Mouse (Mus musculus) MEL (cell line): Measurements from ENCODE around the gene Chmp3. TPM values are rescaled to one million over a fixed set of nuclear protein-coding genes. Genes with fewer than 3 reads are reported as not detected.

Source experiments
- DNase-seq: peaks from one replicate; pipeline ENCODE4 v3.0.0; 2011; ENCODE audit warnings: low read depth, low spot score
- H3K27ac ChIP-seq: 2 replicates; pipeline ENCODE4 v1.5.1; 2012; ENCODE audit warnings: low read depth, mild to moderate bottlenecking, control low read depth, low read length, moderate library complexity; ENCODE audit not compliant: control insufficient read depth
- H3K27me3 ChIP-seq, 2 experiments: fragments of 150-350 bp in 1 of 2; sonication (generic) in 1 of 2; 2 replicates each; pipeline ENCODE4 v1.6.1; 2012; ENCODE audit warnings: low read length in 2 of 2, mild to moderate bottlenecking in 2 of 2, improper control_type of control experiment in 1 of 2, moderate library complexity in 1 of 2; ENCODE audit not compliant: insufficient read depth in 2 of 2, control insufficient read depth in 1 of 2
- H3K36me3 ChIP-seq, 2 experiments: 2 replicates each; pipeline ENCODE4 v1.6.1; 2012 to 2014; ENCODE audit warnings: low read length in 2 of 2, improper control_type of control experiment in 1 of 2, inconsistent platforms in 1 of 2, mild to moderate bottlenecking in 1 of 2; ENCODE audit not compliant: insufficient read depth in 2 of 2, control insufficient read depth in 1 of 2
- H3K4me1 ChIP-seq, 2 experiments: fragments of 150-350 bp in 1 of 2; sonication (generic) in 1 of 2; 2 replicates each; pipeline ENCODE4 v1.6.1; 2012; ENCODE audit warnings: low read length in 2 of 2, improper control_type of control experiment in 1 of 2, mild to moderate bottlenecking in 1 of 2; ENCODE audit not compliant: insufficient read depth in 2 of 2, control insufficient read depth in 1 of 2
- H3K4me3 ChIP-seq, 2 experiments: fragments of 150-350 bp in 1 of 2; sonication (generic) in 1 of 2; 2 replicates each; pipeline ENCODE4 v1.5.1; 2012; ENCODE audit warnings: low read depth in 2 of 2, low read length in 2 of 2, mild to moderate bottlenecking in 2 of 2, moderate library complexity in 2 of 2, control low read depth in 1 of 2, improper control_type of control experiment in 1 of 2; ENCODE audit not compliant: control insufficient read depth in 1 of 2, insufficient read depth in 1 of 2
- H3K79me2 ChIP-seq: 2 replicates; pipeline ENCODE4 v1.6.1; 2012; ENCODE audit warnings: mild to moderate bottlenecking, low read length, moderate library complexity; ENCODE audit not compliant: control insufficient read depth, poor library complexity, insufficient read depth
- H3K9ac ChIP-seq: 2 replicates; pipeline ENCODE4 v1.6.1; 2012; ENCODE audit warnings: low read depth, mild to moderate bottlenecking, control low read depth, low read length, moderate library complexity; ENCODE audit not compliant: control insufficient read depth, poor library complexity, severe bottlenecking
- H3K9me3 ChIP-seq: fragments of 150-350 bp; sonication (generic); replicated peaks from 2 replicates; pipeline ENCODE4 v1.6.1; 2012; ENCODE audit warnings: mild to moderate bottlenecking, low read length, improper control_type of control experiment, moderate library complexity; ENCODE audit not compliant: insufficient read depth
- BHLHE40 ChIP-seq: IDR thresholded peaks from 2 replicates; pipeline ENCODE4 v1.6.1; 2012; ENCODE audit warnings: low read depth, mild to moderate bottlenecking, inconsistent platforms, low read length, improper control_type of control experiment, borderline replicate concordance
- CHD1 ChIP-seq: IDR thresholded peaks from 2 replicates; pipeline ENCODE4 v1.6.1; 2012; ENCODE audit warnings: low read depth, mild to moderate bottlenecking, inconsistent platforms, low read length, improper control_type of control experiment
- ELF1 ChIP-seq: IDR thresholded peaks from 2 replicates; pipeline ENCODE4 v1.6.1; 2014; ENCODE audit warnings: low read depth, mild to moderate bottlenecking, inconsistent platforms, low read length, improper control_type of control experiment, moderate library complexity
- GATA1 ChIP-seq: IDR thresholded peaks from 2 replicates; pipeline ENCODE4 v1.6.1; 2011; ENCODE audit warnings: low read depth, low read length, improper control_type of control experiment
- HCFC1 ChIP-seq: IDR thresholded peaks from 2 replicates; pipeline ENCODE4 v1.6.1; 2012; ENCODE audit warnings: low read depth, mild to moderate bottlenecking, inconsistent platforms, low read length, improper control_type of control experiment, moderate library complexity
- MAFK ChIP-seq: IDR thresholded peaks from 2 replicates; pipeline ENCODE4 v1.6.1; 2011; ENCODE audit warnings: low read depth, mild to moderate bottlenecking, low read length, improper control_type of control experiment, borderline replicate concordance
- MAZ ChIP-seq: IDR thresholded peaks from 2 replicates; pipeline ENCODE4 v1.6.1; 2012; ENCODE audit warnings: low read depth, mild to moderate bottlenecking, inconsistent platforms, low read length, improper control_type of control experiment
- MEF2A ChIP-seq: IDR thresholded peaks from 2 replicates; pipeline ENCODE4 v1.6.1; 2014; ENCODE audit warnings: low read depth, mild to moderate bottlenecking, inconsistent platforms, low read length, improper control_type of control experiment; ENCODE audit not compliant: poor library complexity, insufficient replicate concordance, severe bottlenecking; ENCODE audit errors: extremely low read depth
- MXI1 ChIP-seq: IDR thresholded peaks from 2 replicates; pipeline ENCODE4 v1.6.1; 2011; ENCODE audit warnings: mild to moderate bottlenecking, low read depth, low read length, improper control_type of control experiment
- MYC ChIP-seq: IDR thresholded peaks from 2 replicates; pipeline ENCODE4 v1.6.1; 2011; ENCODE audit warnings: low read depth, mild to moderate bottlenecking, low read length, improper control_type of control experiment, moderate library complexity
- NELFE ChIP-seq: IDR thresholded peaks from 2 replicates; pipeline ENCODE4 v1.6.1; 2011; ENCODE audit warnings: low read depth, low read length, improper control_type of control experiment
- NRF1 ChIP-seq: IDR thresholded peaks from 2 replicates; pipeline ENCODE4 v1.6.1; 2014; ENCODE audit warnings: low read depth, mild to moderate bottlenecking, inconsistent platforms, low read length, improper control_type of control experiment, moderate library complexity; ENCODE audit not compliant: poor library complexity, insufficient read depth, severe bottlenecking
- POLR2A ChIP-seq, 2 experiments: IDR thresholded peaks; 2 replicates each; pipeline ENCODE4 v1.6.1; 2011 to 2012; ENCODE audit warnings: low read length in 2 of 2, mild to moderate bottlenecking in 2 of 2, control low read depth in 1 of 2, improper control_type of control experiment in 1 of 2, low read depth in 1 of 2, moderate library complexity in 1 of 2; ENCODE audit not compliant: control insufficient read depth in 1 of 2, insufficient read depth in 1 of 2, poor library complexity in 1 of 2
- POLR2AphosphoS2 ChIP-seq: IDR thresholded peaks from 2 replicates; pipeline ENCODE4 v1.6.1; 2011; ENCODE audit warnings: low read length, improper control_type of control experiment
- RAD21 ChIP-seq: IDR thresholded peaks from 2 replicates; pipeline ENCODE4 v1.6.1; 2011; ENCODE audit warnings: mild to moderate bottlenecking, low read depth, low read length, improper control_type of control experiment
- TAL1 ChIP-seq: IDR thresholded peaks from 2 replicates; pipeline ENCODE4 v1.6.1; 2012; ENCODE audit warnings: mild to moderate bottlenecking, inconsistent platforms, low read length, moderate library complexity, mixed read lengths
- TCF12 ChIP-seq: IDR thresholded peaks from 2 replicates; pipeline ENCODE4 v1.6.1; 2014; ENCODE audit warnings: low read depth, mild to moderate bottlenecking, inconsistent platforms, low read length, improper control_type of control experiment, moderate library complexity
- ZC3H11A ChIP-seq: IDR thresholded peaks from 2 replicates; pipeline ENCODE4 v1.6.1; 2012; ENCODE audit warnings: low read depth, mild to moderate bottlenecking, inconsistent platforms, low read length, improper control_type of control experiment
- ZKSCAN1 ChIP-seq: IDR thresholded peaks from 2 replicates; pipeline ENCODE4 v1.6.1; 2012; ENCODE audit warnings: low read depth, mild to moderate bottlenecking, inconsistent platforms, low read length, improper control_type of control experiment, moderate library complexity
- polyA plus RNA-seq, 2 experiments: library from polyadenylated mRNA; stranded (reverse) in 1 of 2; unstranded in 1 of 2; fragments of >175 nt in 1 of 2; fragments of >200 nt in 1 of 2; gene quantifications; 2 replicates each; pipeline versions ENCODE4 v1.2.1 to v1.2.4; 2012; ENCODE audit warnings: low replicate concordance in 2 of 2, low read depth in 1 of 2; ENCODE audit not compliant: insufficient read length in 2 of 2, insufficient read depth in 1 of 2, missing spikeins in 1 of 2
- total RNA-seq: library from RNA; depleted of rRNA; stranded (reverse); fragments of 300-350 nt; gene quantifications from 2 replicates; pipeline ENCODE4 v1.2.3, GENCODE M21; 2012

Chmp3 gene
- total and polyA plus RNA-seq, 3 experiments = 41.7 to 69.3 TPM; not detected in 1

GRCm38 (mm10) chr6:71575359-71575758, 31.8 kb downstream of the Chmp3 start:
- no peak overlapping the region for H3K4me3 ChIP-seq
- no peak for TF ChIP-seq MYC
- TF ChIP-seq ZC3H11A = no peak
- H3K27me3 ChIP-seq = no peaks in the 10 kb centered on the region
- no peak overlapping the region for H3K9ac ChIP-seq
- H3K79me2 ChIP-seq = no peaks in the 10 kb centered on the region
- no peaks in the 10 kb centered on the region for H3K4me1 ChIP-seq
- H3K27ac ChIP-seq = no peak overlapping the region
- DNase-seq = no peak
- H3K9me3 ChIP-seq = no peaks in the 10 kb centered on the region
- H3K36me3 ChIP-seq = peaks cover 0 to 2% of the 10 kb centered on the region in 2 experiments; a peak in 1 of 4 replicates

GRCm38 (mm10) chr6:71579478-71579877, 35.9 kb downstream of the Chmp3 start:
- Histone ChIP-seq H3K4me1 (no peaks in the 10 kb centered on the region), H3K9me3 (no peaks in the 10 kb centered on the region), H3K27ac (no peak overlapping the region), H3K36me3 (no peaks in the 10 kb centered on the region; a peak in 1 of 4 replicates), H3K4me3 (no peak overlapping the region), H3K27me3 (no peaks in the 10 kb centered on the region), H3K79me2 (no peaks in the 10 kb centered on the region), H3K9ac (no peak overlapping the region)
- TF ChIP-seq GATA1 (no peak), RAD21 (no peak), MXI1 (no peak)
- no peak for DNase-seq

- peaks cover 0 to under 1% of the 10 kb centered on the region in 2 experiments; a peak in 2 of 4 replicates for H3K36me3 ChIP-seq
- no peaks in the 10 kb centered on the region for H3K27me3 ChIP-seq
- DNase-seq = no peak
- no peaks in the 10 kb centered on the region for H3K9me3 ChIP-seq
- H3K9ac ChIP-seq = no peak overlapping the region
- no peak for TF ChIP-seq NRF1
- TF ChIP-seq MYC = no peak
- H3K27ac ChIP-seq = no peak overlapping the region
- H3K4me3 ChIP-seq = no peak overlapping the region
- no peaks in the 10 kb centered on the region for H3K4me1 ChIP-seq
- no peaks in the 10 kb centered on the region for H3K79me2 ChIP-seq
These were observed 39.6 kb downstream of the Chmp3 start for GRCm38 (mm10) chr6:71583198-71583597.

- no peak overlapping the region for H3K9ac ChIP-seq
- no peak overlapping the region for H3K27ac ChIP-seq
- DNase-seq = no peak
- no peaks in the 10 kb centered on the region for H3K27me3 ChIP-seq
- no peaks in the 10 kb centered on the region for H3K4me1 ChIP-seq
- TF ChIP-seq RAD21 = no peak
- no peak for TF ChIP-seq HCFC1
- TF ChIP-seq CHD1 = no peak
- TF ChIP-seq ELF1 = no peak
- TF ChIP-seq MXI1 = no peak
- TF ChIP-seq MAZ = no peak
- TF ChIP-seq TCF12 = no peak
- no peak for TF ChIP-seq MEF2A
- TF ChIP-seq POLR2A (IDR thresholded peaks at IDR 0.05; ENCODE audit: control insufficient read depth in 1 of 2, insufficient read depth in 1 of 2, low read depth in 1 of 2, low read length in 2 of 2, poor library complexity in 1 of 2) = no peak
- TF ChIP-seq TAL1 = no peak
- TF ChIP-seq ZKSCAN1 = no peak
- no peak for TF ChIP-seq BHLHE40
- TF ChIP-seq NELFE = no peak
- TF ChIP-seq POLR2AphosphoS2 = no peak
- no peak for TF ChIP-seq MAFK
- peaks cover 0 to 37% of the 10 kb centered on the region in 2 experiments; a peak in 2 of 4 replicates for H3K36me3 ChIP-seq
- no peaks in the 10 kb centered on the region for H3K79me2 ChIP-seq
- H3K9me3 ChIP-seq = no peaks in the 10 kb centered on the region
- no peak overlapping the region for H3K4me3 ChIP-seq
These were observed 45.8 kb downstream of the Chmp3 start for GRCm38 (mm10) chr6:71589401-71589800.
